In the genomic region with DNA sequence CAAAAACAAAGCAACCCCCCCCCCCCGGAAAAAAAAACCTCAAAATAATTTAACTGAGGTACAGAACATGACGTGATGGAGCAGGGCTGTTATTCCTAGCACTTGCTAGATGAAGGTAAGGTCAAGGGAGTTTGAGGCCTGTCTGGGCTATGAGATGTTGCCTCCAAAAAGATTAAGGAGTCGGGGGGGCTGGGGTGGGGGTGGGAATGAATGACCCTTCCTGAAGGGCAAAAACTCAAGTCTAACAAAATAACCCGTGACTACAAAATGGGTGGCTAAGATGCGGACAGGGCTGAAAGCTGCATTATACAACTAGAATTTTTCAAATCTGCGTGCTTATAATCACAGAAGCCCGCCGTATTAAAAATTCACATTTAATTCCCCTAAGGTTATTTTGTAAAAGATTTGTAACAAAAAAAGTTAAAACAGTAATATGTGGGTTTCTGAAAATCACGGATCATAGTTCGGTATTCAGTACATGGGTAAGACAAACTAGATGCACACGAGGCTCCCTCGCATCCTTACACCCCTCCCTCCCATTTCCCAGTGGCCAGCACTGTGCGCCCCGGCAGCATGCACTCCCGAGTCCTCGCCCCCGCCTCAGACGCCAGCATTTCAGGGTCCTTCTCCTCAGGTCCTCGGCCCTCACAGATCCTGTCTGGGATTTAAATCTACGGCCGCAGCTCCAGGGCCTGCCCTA, we compare ENCODE assay signal across 8 mouse cellular contexts. TPM values are rescaled to one million over a fixed set of nuclear protein-coding genes. Genes with fewer than 3 reads are reported as not detected.
DNase-seq lines count a peak whose midpoint lies in the region; ATAC-seq lines count a peak whose summit lies in the region.

No protein-coding gene starts in this region.

- H3K4me2 ChIP-seq in kidney, embryonic 14.5 days (replicated peaks; ENCODE audit: low read depth, low read length), result peak overlapping the region; percentile 42
- peak overlapping the region; percentile 50 for H3K4me2 ChIP-seq in hindbrain, embryonic 11.5 days (replicated peaks; ENCODE audit: low read depth, low read length)
- peak overlapping the region; percentile 88 for H3K4me2 ChIP-seq in midbrain, embryonic 13.5 days (replicated peaks)

- H3K9ac ChIP-seq in kidney, embryonic 14.5 days (ENCODE audit: low read depth, low read length), result peak overlapping the region; percentile 90
- peak overlapping the region; percentile 90 for H3K9ac ChIP-seq in hindbrain, embryonic 11.5 days (ENCODE audit: low read depth, low read length)
- peak overlapping the region; percentile 90 for H3K9ac ChIP-seq in midbrain, embryonic 13.5 days (replicated peaks)

- peak overlapping the region; percentile 83 for H3K4me3 ChIP-seq in kidney, embryonic 14.5 days (ENCODE audit: low read length)
- peak overlapping the region; percentile 81 for H3K4me3 ChIP-seq in hindbrain, embryonic 11.5 days (ENCODE audit: low read depth, low read length)
- H3K4me3 ChIP-seq in midbrain, embryonic 13.5 days (replicated peaks), result peak overlapping the region; percentile 86

- no peaks in the 10 kb centered on the region for H3K9me3 ChIP-seq in kidney, embryonic 14.5 days (ENCODE audit: control insufficient read depth, low read length)
- no peaks in the 10 kb centered on the region for H3K9me3 ChIP-seq in hindbrain, embryonic 11.5 days (ENCODE audit: control insufficient read depth, low read length)
- H3K9me3 ChIP-seq in midbrain, embryonic 13.5 days, result no peaks in the 10 kb centered on the region

- no peak for DNase-seq in kidney, postnatal 36 days
- peak; percentile 9 for DNase-seq in Muller cell, postnatal 12 days (ENCODE audit: inconsistent ontology term)
- DNase-seq in hindbrain, embryonic 11.5 days (ENCODE audit: low spot score), result no peak
- DNase-seq in B cell, adult 2 months, result no peak
- DNase-seq in right cerebral cortex, postnatal 25 days, result no peak
- DNase-seq in cerebellum, adult 11-12 months, result no peak

- peak overlapping the region; percentile 93 for H3K27ac ChIP-seq in kidney, embryonic 14.5 days (ENCODE audit: low read depth, low read length)
- peak overlapping the region; percentile 91 for H3K27ac ChIP-seq in hindbrain, embryonic 11.5 days (ENCODE audit: low read depth, low read length)
- H3K27ac ChIP-seq in midbrain, embryonic 13.5 days, result peak overlapping the region; percentile 90

- 2% methylated on average over 21 of the region's 21 CpGs for WGBS in kidney, embryonic 14.5 days
- WGBS in hindbrain, embryonic 11.5 days, result 7% methylated on average over 21 of the region's 21 CpGs
- 5% methylated on average over 21 of the region's 21 CpGs for whole genome bisulfite sequencing in midbrain, embryonic 13.5 days

- ATAC-seq in kidney, embryonic 14.5 days (ENCODE audit: low FRiP score, low TSS enrichment), result peak; percentile 79
- ATAC-seq in hindbrain, embryonic 11.5 days (ENCODE audit: low FRiP score), result peak; percentile 83
- ATAC-seq in midbrain, embryonic 13.5 days, result peak; percentile 76

- H3K27me3 ChIP-seq in kidney, embryonic 14.5 days (ENCODE audit: control insufficient read depth, insufficient read depth, low read length), result no peaks in the 10 kb centered on the region
- no peaks in the 10 kb centered on the region for H3K27me3 ChIP-seq in hindbrain, embryonic 11.5 days (ENCODE audit: control insufficient read depth, insufficient read depth, low read length)
- no peaks in the 10 kb centered on the region for H3K27me3 ChIP-seq in midbrain, embryonic 13.5 days

- H3K4me1 ChIP-seq in kidney, embryonic 14.5 days (ENCODE audit: control insufficient read depth, insufficient read depth, low read length), result peaks cover 20% of the 10 kb centered on the region
- peaks cover 6% of the 10 kb centered on the region; the same call in 1 of the 2 replicates for H3K4me1 ChIP-seq in hindbrain, embryonic 11.5 days (replicated peaks; ENCODE audit: control insufficient read depth, insufficient read depth, low read length)
- H3K4me1 ChIP-seq in midbrain, embryonic 13.5 days (replicated peaks), result peaks cover 41% of the 10 kb centered on the region

- H3K36me3 ChIP-seq in kidney, embryonic 14.5 days (ENCODE audit: control insufficient read depth, insufficient read depth, low read length), result peaks cover 17% of the 10 kb centered on the region
- no peaks in the 10 kb centered on the region for H3K36me3 ChIP-seq in hindbrain, embryonic 11.5 days (ENCODE audit: control insufficient read depth, insufficient read depth, low read length)
- H3K36me3 ChIP-seq in midbrain, embryonic 13.5 days, result peaks cover 15% of the 10 kb centered on the region

RNA-seq across cellular contexts. Expression of a gene that starts 0.7 kb away (rescaled TPM):
- polyA plus RNA-seq in kidney, embryonic 14.5 days (2014; fragmentation: Nextera tagmentation; extraction: Ambion mirVana), result 506 and 674 TPM in 2 replicates
- 706 TPM in 2 replicates for polyA plus RNA-seq in hindbrain, embryonic 11.5 days (2014; fragmentation: Nextera tagmentation; extraction: Ambion mirVana)
- 520 and 590 TPM in 2 replicates for polyA plus RNA-seq in midbrain, embryonic 13.5 days (2015; fragmentation: Nextera tagmentation; extraction: Ambion mirVana)

RNA-seq across cellular contexts. Expression of a gene that starts 2.3 kb away (rescaled TPM):
- polyA plus RNA-seq in kidney, embryonic 14.5 days (2014; fragmentation: Nextera tagmentation; extraction: Ambion mirVana), result 12.8 and 15.3 TPM in 2 replicates
- polyA plus RNA-seq in hindbrain, embryonic 11.5 days (2014; fragmentation: Nextera tagmentation; extraction: Ambion mirVana), result 10.5 and 13.1 TPM in 2 replicates
- polyA plus RNA-seq in midbrain, embryonic 13.5 days (2015; fragmentation: Nextera tagmentation; extraction: Ambion mirVana), result 8.9 and 11.5 TPM in 2 replicates

RNA-seq across cellular contexts. Expression of a gene that starts 36.9 kb away (rescaled TPM):
- 45.0 and 63.1 TPM in 2 replicates for polyA plus RNA-seq in kidney, embryonic 14.5 days (2014; fragmentation: Nextera tagmentation; extraction: Ambion mirVana)
- 61.6 and 64.9 TPM in 2 replicates for polyA plus RNA-seq in hindbrain, embryonic 11.5 days (2014; fragmentation: Nextera tagmentation; extraction: Ambion mirVana)
- 55.0 and 56.9 TPM in 2 replicates for polyA plus RNA-seq in midbrain, embryonic 13.5 days (2015; fragmentation: Nextera tagmentation; extraction: Ambion mirVana)
